Mouse (Mus musculus): ENCODE measurements at regions not wholly inside any gene's neighbourhood (a gene's known extent, or its start where the extent isn't known, plus 50 kb on each side); places are given as distances from the start of the nearest gene placed in this dataset.
A peak's percentile ranks its signal among the peaks of the same experiment; 100 is the strongest.
"Not testable (repeated sequence)": the region's sequence is repeated elsewhere in the genome, so short reads cannot be mapped to it uniquely, and the experiment has no call there.

- intact Hi-C loops (cut with DNase I): no loop called here
- DNase-seq (ENCODE audit: low spot score in 2 of 2): no peak
Measured at GRCm38 (mm10) chr6:109125447-109125846, 297.0 kb downstream of the Edem1 start.

- intact Hi-C loops (cut with DNase I): no loop called here
- no peak for DNase-seq (ENCODE audit: low spot score in 2 of 2)
Measured at GRCm38 (mm10) chr6:109127203-109127602, 298.8 kb downstream of the Edem1 start.

- peak in 1 of 2 experiments; percentile 14 for DNase-seq (ENCODE audit: low spot score in 2 of 2)
- intact Hi-C loops (cut with DNase I): no loop called here
Measured at GRCm38 (mm10) chr6:109146111-109146510, 317.7 kb downstream of the Edem1 start.

GRCm38 (mm10) chr6:109149043-109149442 is 320.6 kb downstream of the Edem1 start:
- peak in 1 of 2 experiments; percentile 28 for DNase-seq (ENCODE audit: low spot score in 2 of 2)
- intact Hi-C loops (cut with DNase I): no loop called here

- intact Hi-C loops (cut with DNase I): no loop called here
- DNase-seq (ENCODE audit: low spot score in 2 of 2): peak; percentile 86 to 93
Measured at GRCm38 (mm10) chr6:109150023-109150911, 321.8 kb downstream of the Edem1 start.

- DNase-seq (ENCODE audit: low spot score in 2 of 2): no peak
- intact Hi-C loops (cut with DNase I): no loop called here
Measured at GRCm38 (mm10) chr6:109150912-109151256, 322.4 kb downstream of the Edem1 start.

GRCm38 (mm10) chr6:109153624-109154023 is 325.2 kb downstream of the Edem1 start:
- DNase-seq (ENCODE audit: low spot score in 2 of 2): no peak
- intact Hi-C loops (cut with DNase I): no loop called here

GRCm38 (mm10) chr6:109159561-109159960 is 331.1 kb downstream of the Edem1 start:
- DNase-seq (ENCODE audit: low spot score in 2 of 2): no peak
- intact Hi-C loops (cut with DNase I): no loop called here

- peak in 1 of 2 experiments; percentile 10 for DNase-seq (ENCODE audit: low spot score in 2 of 2)
- intact Hi-C loops (cut with DNase I): no loop called here
Measured at GRCm38 (mm10) chr6:109167439-109167838, 339.0 kb downstream of the Edem1 start.

- no peak for DNase-seq (ENCODE audit: low spot score in 2 of 2)
- intact Hi-C loops (cut with DNase I): no loop called here
Measured at GRCm38 (mm10) chr6:109172104-109172850, 343.8 kb downstream of the Edem1 start.

GRCm38 (mm10) chr6:109173015-109173414 is 344.6 kb downstream of the Edem1 start:
- no peak for DNase-seq (ENCODE audit: low spot score in 2 of 2)
- intact Hi-C loops (cut with DNase I): no loop called here

- intact Hi-C loops (cut with DNase I): no loop called here
Measured at GRCm38 (mm10) chr6:109176876-109177275, 348.4 kb downstream of the Edem1 start.

GRCm38 (mm10) chr6:109182878-109183277 is 354.4 kb downstream of the Edem1 start:
- peak in 1 of 2 experiments; percentile 3 for DNase-seq (ENCODE audit: low spot score in 2 of 2)
- intact Hi-C loops (cut with DNase I): no loop called here

More at GRCm38 (mm10) chr6:109176876-109177275, 348.4 kb downstream of the Edem1 start:
- no peak for DNase-seq (ENCODE audit: low spot score in 2 of 2)

GRCm38 (mm10) chr6:109193061-109193460 is 364.6 kb downstream of the Edem1 start:
- intact Hi-C loops (cut with DNase I); DNase-seq (ENCODE audit: low spot score in 2 of 2): not testable (repeated sequence)

GRCm38 (mm10) chr6:109193603-109194002 is 365.2 kb downstream of the Edem1 start:
- intact Hi-C loops (cut with DNase I): no loop called here
- no peak for DNase-seq (ENCODE audit: low spot score in 2 of 2)

GRCm38 (mm10) chr6:109209699-109210098 is 381.3 kb downstream of the Edem1 start:
- DNase-seq (ENCODE audit: low spot score in 2 of 2): no peak
- intact Hi-C loops (cut with DNase I): no loop called here

GRCm38 (mm10) chr6:109230391-109230790 is 401.9 kb downstream of the Edem1 start:
- intact Hi-C loops (cut with DNase I): no loop called here

GRCm38 (mm10) chr6:109233426-109233825 is 405.0 kb downstream of the Edem1 start:
- intact Hi-C loops (cut with DNase I): no loop called here
- peak in 1 of 2 experiments; percentile 13 for DNase-seq (ENCODE audit: low spot score in 2 of 2)

More at GRCm38 (mm10) chr6:109230391-109230790, 401.9 kb downstream of the Edem1 start:
- no peak for DNase-seq (ENCODE audit: low spot score in 2 of 2)

- intact Hi-C loops (cut with DNase I): no loop called here
Measured at GRCm38 (mm10) chr6:109245666-109246065, 417.2 kb downstream of the Edem1 start.

GRCm38 (mm10) chr6:109246510-109246909 is 418.1 kb downstream of the Edem1 start:
- DNase-seq (ENCODE audit: low spot score in 2 of 2); intact Hi-C loops (cut with DNase I): not testable (repeated sequence)

More at GRCm38 (mm10) chr6:109245666-109246065, 417.2 kb downstream of the Edem1 start:
- no peak for DNase-seq (ENCODE audit: low spot score in 2 of 2)

Measured in left cerebral cortex, postnatal 14 days (tissue).